Mouse (Mus musculus): ENCODE results near the gene Zfp488.

The Zfp488 gene

DNA sequence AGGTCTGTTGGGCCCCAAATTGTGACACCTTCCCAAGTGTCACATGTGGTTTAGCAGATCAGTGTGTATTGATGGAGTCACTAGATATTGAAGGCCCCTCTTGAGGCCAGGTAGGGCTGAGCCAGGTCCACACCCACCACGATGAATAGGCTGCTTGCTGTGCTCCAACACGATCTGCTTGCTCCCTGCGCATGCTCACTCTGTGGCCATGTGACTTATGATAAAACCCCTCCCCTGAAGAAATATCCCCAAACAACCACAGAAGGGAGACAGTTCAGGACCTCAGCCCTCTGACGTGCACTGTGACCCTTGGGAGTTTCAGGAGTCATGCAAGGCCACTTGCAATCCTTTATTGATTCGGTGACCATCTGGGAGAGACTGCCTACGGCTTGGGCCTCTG is 32.4 kb downstream of the Zfp488 start:
- no peak for DNase-seq (ENCODE audit: low spot score in 2 of 2)

DNA sequence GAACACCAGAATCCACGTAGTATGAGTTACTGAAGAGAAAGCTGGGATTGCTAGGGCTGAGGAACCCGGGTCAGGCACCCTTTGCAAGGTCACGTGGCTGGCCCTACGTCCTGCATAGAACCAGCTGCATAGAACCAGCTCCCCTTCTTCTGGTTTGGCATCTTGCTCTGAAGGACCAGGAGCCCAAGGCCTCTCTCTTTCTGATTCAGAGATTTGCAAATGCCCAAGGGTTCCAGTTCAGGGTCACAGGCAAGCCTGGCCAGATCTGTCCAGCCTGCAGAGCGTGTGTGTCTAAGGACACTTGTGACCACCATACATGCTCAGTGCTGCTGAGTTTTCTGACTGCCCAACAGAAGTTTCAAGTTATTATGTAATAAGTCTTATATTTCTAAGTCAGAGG is 36.3 kb downstream of the Zfp488 start:
- DNase-seq (ENCODE audit: low spot score in 2 of 2): no peak

DNA sequence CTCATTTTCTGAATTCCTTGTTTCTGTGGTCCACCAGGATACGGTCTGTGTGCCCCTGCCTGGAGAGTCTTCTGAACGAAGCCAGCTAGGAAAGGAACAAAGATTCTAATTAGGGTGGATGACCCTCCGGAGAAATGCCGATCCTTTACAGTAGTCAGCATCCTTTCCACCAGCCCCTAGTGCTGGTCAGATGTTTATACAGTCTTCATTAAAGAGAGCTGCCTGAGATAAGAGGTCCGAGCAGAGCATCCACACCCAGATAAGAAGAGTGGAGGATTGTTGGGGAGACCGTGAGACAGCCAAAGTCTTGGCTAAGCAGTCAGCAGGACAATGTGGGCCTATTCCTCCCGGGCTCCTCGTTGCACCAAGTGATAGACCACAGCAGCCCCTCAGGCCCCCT is 37.8 kb downstream of the Zfp488 start, which contains the start of gene Gdf2:
Gene Gdf2 (plus strand): TSS at position 301 of the 400 bp plus-strand sequence.
- DNase-seq (ENCODE audit: low spot score in 2 of 2): no peak

DNA sequence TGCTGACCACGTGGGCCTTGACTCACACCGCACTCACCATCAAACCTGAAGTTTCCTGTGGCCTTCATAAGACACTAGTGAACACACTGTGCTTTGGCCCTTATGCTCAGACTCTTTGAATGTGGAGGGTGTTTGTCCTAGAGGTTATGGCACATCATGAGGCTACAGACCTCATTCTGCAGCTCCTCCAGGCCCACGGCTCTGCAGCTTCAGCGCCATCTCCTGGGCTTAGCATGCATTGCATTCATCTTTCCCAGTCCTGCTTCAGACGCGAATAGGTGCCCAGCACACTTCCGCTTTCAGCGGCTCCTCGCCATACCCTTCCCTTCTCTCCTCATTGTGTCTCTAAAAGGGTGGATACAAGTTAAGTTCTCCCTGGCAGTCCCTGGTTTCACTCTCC is 39.4 kb downstream of the Zfp488 start:
- DNase-seq (ENCODE audit: low spot score in 2 of 2): peak in 1 of 2 experiments; percentile 71

DNA sequence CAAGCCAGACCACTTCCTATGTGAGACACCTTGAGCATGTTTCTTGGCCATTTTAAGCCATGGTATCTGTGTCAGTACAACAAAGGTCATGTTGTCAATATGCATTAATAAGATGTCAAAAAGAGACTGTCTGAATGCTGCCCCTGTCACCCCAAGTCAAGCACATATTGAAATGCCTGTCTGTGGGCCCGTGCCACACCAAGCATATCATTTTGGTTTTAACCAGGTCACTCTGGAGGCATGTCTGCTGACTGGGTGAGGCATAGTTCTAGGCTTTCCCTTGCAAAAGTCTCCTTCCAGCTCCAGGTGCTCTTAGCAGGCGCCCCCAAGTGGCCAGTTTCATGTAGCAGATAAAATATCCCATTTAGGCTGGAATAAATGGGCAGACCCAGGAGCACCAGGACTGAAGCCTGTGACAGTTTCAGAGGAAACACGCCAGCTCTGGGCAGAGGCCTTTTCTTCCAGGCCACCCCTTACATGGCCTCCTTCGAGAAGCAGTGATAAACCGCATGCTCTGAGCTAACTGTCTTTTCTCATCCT is 44.7 kb downstream of the Zfp488 start:
- DNase-seq (ENCODE audit: low spot score in 2 of 2): peak in 1 of 2 experiments; percentile 54

DNA sequence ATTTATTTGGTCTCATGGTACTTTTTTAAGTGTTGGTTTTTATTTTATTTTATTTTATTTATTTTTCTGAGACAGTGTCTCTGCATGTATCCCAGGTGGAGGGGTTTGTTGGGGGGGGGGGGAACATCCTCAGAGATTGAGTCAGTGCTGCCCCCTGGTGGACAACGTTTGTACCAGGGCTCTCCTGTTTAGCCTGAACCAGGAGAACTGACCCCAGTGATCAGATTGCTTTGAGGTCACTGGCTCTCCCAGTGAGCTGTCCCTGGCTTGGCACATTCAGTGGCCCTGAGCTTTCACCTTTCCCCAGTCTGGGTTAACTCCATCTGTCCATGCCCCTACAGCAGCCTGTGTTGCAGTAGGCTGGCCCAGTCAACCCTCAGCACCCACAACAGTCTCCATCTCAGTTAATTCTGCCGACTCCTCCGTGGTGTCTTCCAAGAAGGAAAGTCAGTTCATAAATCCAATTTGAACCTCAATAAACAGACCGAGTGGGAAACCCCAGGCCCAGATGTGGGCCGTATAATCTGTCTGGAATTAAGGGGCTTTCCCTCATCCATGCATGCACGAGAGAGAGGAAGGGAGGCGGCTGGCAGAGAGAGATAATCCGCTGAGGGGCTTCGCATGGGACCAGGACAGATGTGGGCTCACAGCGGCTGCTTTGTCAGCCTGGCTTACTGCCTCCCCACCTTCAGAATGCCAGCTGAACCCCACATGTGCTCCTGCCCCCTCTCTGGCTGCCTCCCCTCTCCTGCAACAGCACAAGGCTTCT is 45.4 kb downstream of the Zfp488 start:
- peak in 1 of 2 experiments; percentile 46 for DNase-seq (ENCODE audit: low spot score in 2 of 2)

DNA sequence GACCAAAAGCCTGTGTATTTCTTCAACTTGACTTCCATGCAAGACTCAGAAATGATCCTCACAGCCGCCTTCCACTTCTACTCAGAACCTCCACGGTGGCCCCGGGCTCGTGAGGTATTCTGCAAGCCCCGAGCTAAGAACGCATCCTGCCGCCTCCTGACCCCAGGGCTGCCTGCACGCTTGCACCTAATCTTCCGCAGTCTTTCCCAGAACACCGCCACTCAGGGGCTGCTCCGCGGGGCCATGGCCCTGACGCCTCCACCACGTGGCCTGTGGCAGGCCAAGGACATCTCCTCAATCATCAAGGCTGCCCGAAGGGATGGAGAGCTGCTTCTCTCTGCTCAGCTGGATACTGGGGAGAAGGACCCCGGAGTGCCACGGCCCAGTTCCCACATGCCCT is 46.7 kb downstream of the Zfp488 start:
- DNase-seq (ENCODE audit: low spot score in 2 of 2): no peak

DNA sequence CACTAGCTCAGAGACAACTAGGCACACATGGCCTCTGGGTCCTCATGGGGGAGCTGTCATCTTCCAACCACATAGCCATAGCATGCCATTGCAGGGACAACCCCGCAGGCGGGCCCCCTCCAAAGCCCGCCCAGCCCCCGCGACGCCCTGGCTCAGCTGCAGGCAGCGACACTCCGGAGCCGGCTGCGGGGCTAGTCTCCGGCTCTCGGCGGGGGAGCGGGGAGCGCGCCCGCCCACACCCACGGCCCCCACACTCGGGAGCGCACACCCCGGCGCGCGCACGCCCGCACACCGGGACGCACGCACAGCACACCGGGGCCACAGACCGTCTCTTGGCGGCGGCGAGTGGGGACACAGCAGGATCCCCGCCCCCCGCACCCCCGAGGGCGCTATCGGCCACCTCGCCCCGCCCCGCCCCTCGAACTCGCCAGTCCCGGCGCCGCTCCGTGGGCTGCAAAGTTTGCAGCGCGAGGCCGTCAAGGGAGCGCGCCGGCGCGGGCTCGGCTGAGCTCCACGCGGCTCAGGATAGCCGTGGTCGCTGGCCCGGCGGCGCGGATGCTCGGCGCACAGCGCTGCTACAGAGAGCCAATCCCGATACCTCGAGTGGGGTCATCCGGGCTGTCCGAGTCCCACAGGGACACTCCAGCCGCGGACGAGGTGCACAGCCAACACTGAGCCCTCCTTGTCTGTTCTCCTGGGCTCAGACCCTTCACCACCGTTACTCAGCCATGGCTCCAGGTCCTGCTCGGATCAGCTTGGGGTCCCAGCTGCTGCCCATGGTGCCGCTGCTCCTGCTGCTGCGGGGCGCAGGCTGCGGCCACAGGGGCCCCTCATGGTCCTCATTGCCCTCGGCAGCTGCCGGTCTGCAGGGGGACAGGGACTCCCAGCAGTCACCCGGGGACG is 55.1 kb downstream of the Zfp488 start, which contains the start of gene Gdf10:
Gene Gdf10 (plus strand): TSS at position 420 of the 903 bp plus-strand sequence.
- peak in 1 of 2 experiments; percentile 43 for DNase-seq (ENCODE audit: low spot score in 2 of 2)

DNA sequence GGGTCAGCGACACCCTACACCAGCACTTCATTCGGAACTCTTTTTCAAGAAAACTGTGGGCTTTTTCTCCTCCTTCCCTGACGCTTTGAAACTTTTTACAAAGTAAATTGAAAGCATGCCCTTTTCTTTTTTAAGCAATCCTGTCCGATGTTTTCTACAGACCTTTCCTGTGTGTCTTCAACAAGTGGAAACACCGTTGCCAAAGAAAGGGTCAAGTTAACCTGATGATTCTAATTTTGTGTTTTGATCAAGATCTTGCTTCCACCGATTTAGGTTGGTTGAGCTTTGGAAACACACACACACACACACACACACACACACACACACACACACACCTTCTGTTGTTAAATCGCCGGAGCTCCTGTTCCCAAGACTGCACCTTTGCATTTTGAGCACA is 55.8 kb downstream of the Zfp488 start:
- no peak for DNase-seq (ENCODE audit: low spot score in 2 of 2)

DNA sequence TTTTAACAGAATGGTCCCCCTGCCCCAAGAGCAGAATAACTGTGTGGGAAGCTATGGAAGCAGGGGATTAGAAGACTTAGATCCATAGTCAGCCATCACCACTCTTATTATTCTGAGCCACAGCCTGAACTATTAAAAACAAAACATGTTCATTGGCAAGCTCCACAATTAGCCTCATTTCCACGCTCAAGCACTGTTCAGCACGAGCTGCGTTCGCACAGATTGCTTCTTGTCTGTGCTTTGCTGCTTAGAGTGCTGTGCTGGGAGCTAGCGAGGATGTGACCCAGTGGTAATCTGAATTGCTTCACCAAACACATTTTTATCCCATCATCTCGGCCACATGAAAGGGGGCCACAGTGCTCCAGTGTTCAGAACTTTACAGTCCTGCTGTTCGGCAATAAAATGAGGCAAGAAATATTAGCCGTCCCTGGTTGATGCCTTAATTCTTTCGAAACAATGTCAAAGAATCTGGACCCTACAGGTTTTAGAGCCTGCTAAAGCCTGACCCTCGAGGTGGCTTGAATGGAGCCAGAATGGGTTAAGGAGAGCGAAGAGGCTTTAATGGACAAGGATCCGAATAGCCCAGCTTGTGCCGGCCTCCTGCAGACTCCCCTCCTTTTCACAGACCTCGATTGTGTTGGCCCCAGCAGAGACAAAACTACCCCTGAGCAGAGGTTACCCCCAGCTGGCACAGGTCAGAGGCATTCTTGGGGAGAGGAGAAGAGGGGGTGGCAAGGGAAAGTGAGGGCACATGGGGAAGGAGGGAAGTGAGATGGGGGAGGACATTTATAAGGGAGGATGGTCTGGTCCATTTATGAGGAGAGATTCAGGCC is 57.6 kb downstream of the Zfp488 start:
- DNase-seq (ENCODE audit: low spot score in 2 of 2): no peak

Measured in frontal cortex, postnatal 10 days (tissue).